Mouse (Mus musculus): Measurements from ENCODE around the gene Cxcl17. TPM values are rescaled to one million over a fixed set of nuclear protein-coding genes. Genes with fewer than 3 reads are reported as not detected.
A peak's percentile ranks its signal among the peaks of the same experiment; 100 is the strongest.

The Cxcl17 gene
- polyA plus RNA-seq, 1 experiment from 2014 or later: 0.10 TPM

DNA sequence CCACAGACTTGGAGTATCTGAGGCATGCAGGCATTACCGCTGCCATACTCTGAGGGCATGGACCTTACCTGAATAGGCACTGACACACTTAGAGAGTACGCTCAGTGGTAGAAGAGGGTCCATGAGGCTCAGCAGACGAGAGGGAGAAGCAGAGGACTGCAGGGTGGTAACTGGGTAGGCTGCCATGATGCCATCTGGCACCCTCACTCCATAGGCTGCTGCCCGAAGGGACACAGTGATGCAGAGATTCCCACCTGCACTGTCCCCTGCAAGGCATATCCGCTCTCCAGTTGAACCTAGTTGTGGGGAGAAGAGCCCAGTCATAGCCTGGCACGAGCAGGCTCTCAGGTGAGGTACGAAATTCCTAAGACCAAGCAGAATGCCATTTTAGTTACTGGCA lies 29.3 kb downstream of the Cxcl17 start:
- CTCF ChIA-PET: interaction anchor here (2.9 kb wide), 1 partner anchor 19 kb away, joined by 15 read pairs; no protein-coding TSS in a partner anchor
- in situ Hi-C loops (cut with MboI; ENCODE audit: low pct_unique_long_range_greater_than_20kb): no loop called here
- ATAC-seq: no peak
- no peaks in the 10 kb centered on the region for H3K27me3 ChIP-seq
- DNase-seq (ENCODE audit: low read depth, low spot score): no peak
- no peak for TF ChIP-seq CTCF (IDR thresholded peaks at IDR 0.05)
- POLR2A ChIA-PET: interaction anchor here (1.0 kb wide), 1 partner anchor 13 kb away, joined by 3 read pairs; no protein-coding TSS in a partner anchor

- ATAC-seq (no peak), DNase-seq (ENCODE audit: low read depth, low spot score) (no peak)
- no peaks in the 10 kb centered on the region for H3K27me3 ChIP-seq
- CTCF ChIA-PET: interaction anchor here (2.9 kb wide), 1 partner anchor 20 kb away, joined by 15 read pairs; no protein-coding TSS in a partner anchor
- in situ Hi-C loops (cut with MboI; ENCODE audit: low pct_unique_long_range_greater_than_20kb): no loop called here
- TF ChIP-seq CTCF (IDR thresholded peaks at IDR 0.05): no peak
- POLR2A ChIA-PET: interaction anchor here (0.6 to 1.0 kb wide), 2 partner anchors 8 to 64 kb away, joined by 3 to 4 read pairs; no protein-coding TSS in a partner anchor
These were observed 30.1 kb downstream of the Cxcl17 start for GRCm38 (mm10) chr7:25382541-25382940.

DNA sequence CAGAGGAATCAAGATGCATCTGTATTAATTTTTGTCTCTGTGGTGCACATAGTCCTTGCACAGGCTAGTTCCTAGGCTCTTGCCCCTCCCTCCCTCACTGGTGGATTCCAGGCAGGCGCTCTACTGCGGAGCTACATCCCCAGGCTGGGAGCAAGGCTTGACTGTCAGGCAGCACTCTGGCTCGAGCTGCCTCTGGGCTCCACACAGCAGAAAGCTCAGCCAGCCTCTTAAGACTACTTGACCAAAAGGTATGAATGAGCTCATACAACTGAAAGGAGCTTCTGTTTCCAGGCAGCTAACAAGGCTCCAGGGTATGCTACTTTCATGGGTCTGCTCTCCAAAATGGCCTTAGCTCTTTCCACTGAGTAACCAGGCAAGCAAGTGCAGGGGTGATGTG lies 31.4 kb downstream of the Cxcl17 start:
- ATAC-seq (peak; percentile 42), DNase-seq (ENCODE audit: low read depth, low spot score) (no peak)
- no peak for TF ChIP-seq CTCF (IDR thresholded peaks at IDR 0.05)
- POLR2A ChIA-PET: no interaction called here
- CTCF ChIA-PET: interaction anchor here (0.7 to 2.9 kb wide), 4 partner anchors 9 to 22 kb away, joined by 3 to 15 read pairs (median 3); no protein-coding TSS in a partner anchor
- in situ Hi-C loops (cut with MboI; ENCODE audit: low pct_unique_long_range_greater_than_20kb): no loop called here
- no peaks in the 10 kb centered on the region for H3K27me3 ChIP-seq

DNA sequence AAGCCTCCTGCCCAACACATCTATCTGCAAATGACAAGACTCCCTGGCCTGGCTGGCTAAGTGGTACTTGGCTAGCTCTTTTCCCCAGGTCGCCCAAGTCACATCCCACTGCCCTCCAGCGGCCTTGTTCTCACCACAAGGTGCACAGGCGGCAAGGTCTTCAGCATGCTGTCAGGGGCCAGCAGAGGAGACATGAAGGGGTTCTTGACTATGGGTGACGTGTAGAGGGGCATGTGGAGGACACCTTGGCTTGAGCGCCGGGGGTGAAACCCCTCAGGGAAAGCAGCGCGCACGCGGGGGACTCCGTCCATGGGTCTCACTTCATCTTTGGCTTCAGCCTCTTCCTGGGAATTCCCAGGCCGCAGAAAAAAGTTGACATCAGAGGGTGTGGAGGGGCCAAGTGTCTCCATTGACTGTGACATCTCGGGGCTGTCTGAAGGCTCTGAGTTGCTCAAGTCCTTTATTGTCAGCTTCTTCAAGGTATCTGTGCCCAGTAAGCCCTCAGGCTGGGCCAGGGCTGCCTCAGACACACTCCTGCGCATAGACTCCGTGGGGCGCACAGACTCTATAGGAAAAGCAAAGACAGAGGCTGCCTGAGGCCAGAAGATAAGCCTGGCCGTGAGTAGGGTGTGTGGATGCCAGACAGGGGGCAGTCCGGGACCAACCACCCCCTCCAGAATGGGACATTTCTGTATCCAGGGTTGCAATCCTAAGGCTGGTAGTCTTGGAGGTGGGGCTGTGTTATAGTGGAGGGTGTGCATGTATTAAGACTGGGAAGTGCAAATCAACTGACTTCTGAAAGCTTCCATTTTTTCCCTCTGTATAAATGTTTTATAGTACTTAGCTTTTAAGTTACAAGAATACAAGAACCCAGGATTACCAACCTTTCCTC lies 32.0 kb downstream of the Cxcl17 start:
- in situ Hi-C loops (cut with MboI; ENCODE audit: low pct_unique_long_range_greater_than_20kb): no loop called here
- H3K27me3 ChIP-seq: no peaks in the 10 kb centered on the region
- ChIA-PET CTCF (interaction anchor here (0.7 to 2.9 kb wide), 8 partner anchors 10 to 27 kb away, joined by 3 to 15 read pairs (median 4); no protein-coding TSS in a partner anchor), POLR2A (no interaction called here)
- DNase-seq (ENCODE audit: low read depth, low spot score) (no peak), ATAC-seq (no peak)
- TF ChIP-seq CTCF (IDR thresholded peaks at IDR 0.05): no peak

DNA sequence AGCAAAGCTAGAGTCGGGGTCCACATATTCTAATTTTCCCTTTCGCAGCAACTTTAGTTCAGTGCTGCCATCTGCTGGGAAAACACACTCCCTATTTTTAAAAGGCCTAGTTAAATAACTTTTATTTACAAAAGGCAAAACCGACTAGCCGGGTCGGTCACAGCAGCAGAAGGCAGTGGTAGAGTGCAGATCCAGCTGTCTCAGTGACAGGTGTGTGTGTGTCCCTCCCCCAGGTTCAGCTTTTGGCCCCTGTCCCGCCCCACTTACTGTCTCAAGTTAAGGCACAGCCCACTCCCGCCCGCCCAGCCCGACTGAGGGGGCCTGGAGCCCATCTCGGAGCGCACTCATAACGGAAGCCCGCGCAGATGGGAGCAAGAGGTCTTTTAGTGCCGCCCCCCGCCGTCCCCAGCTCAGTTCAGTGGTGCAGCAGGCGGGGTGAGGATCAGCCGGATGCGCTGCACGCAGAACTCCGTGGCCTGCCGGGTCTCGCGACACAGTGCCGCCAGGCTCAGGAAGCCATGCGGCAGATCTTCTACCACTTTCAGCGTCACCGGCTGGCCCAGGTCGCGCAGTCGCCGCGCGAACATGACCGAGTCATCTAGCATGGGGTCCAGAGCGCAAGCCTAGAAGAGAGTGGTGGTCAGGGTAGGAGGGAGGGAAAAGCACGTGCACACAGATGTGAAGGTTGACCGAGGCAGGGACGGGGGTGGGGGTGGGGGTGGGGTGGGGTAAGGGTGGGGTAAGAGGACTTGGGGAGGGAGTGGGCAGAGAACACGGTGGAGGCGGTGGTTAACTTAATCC lies 32.9 kb downstream of the Cxcl17 start:
- no peaks in the 10 kb centered on the region for H3K27me3 ChIP-seq
- no peak for TF ChIP-seq CTCF (IDR thresholded peaks at IDR 0.05)
- DNase-seq (ENCODE audit: low read depth, low spot score) (no peak), ATAC-seq (no peak)
- in situ Hi-C loops (cut with MboI; ENCODE audit: low pct_unique_long_range_greater_than_20kb): no loop called here
- POLR2A ChIA-PET: no interaction called here
- CTCF ChIA-PET: interaction anchor here (1.0 to 2.0 kb wide), 11 partner anchors 9 to 63 kb away, joined by 3 to 14 read pairs (median 4); partner anchors contain the start of gene Megf8

DNA sequence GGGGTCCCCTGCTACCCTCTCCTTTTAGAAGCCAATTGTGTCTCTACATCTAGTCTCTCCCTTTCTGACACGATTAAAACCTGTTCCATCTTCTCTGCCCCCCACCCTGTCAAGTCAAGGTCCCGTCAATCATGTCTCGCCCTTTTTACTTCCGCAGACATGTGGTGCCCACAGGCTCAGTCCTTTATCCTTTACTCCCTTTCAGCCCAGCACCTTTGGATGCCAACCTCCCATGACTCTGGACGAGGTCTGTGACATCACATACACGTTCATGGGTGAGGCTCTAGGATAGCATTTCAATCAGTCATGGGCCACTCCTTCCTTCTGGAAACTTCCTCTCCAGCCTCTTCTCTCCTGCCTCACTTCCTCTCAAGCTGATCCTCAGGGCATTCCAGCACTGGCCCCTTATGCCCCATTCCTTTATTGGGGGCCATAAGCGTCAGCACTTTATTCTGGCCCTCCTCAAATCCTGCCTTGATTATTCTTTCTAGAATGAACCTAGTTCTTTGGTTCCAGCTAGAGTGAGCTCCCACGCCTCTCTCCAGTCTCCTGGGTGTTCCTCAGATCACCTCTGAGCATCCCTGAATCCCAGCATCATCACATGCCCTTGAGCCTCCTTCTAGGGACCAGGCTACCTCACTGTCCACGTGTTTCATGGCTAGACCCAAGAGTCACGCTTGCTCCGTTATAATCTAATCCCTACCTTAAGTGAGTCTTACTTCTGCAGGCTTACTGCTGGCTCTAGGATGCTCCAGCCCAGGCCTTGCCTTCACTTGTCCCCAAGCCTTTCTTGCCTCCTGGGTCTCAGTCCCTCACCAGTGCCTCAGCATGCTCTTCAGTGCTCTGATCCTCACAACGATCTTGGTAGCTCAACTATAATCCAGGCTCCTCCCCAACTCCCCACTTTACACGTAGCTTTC lies 34.2 kb downstream of the Cxcl17 start:
- ChIA-PET CTCF (interaction anchor here (1.0 to 2.0 kb wide), 13 partner anchors 7 to 62 kb away, joined by 3 to 14 read pairs (median 4); partner anchors contain the start of gene Megf8), POLR2A (interaction anchor here (1.7 kb wide), 1 partner anchor 19 kb away, joined by 4 read pairs; no protein-coding TSS in a partner anchor)
- no peak for TF ChIP-seq CTCF (IDR thresholded peaks at IDR 0.05)
- H3K27me3 ChIP-seq: no peaks in the 10 kb centered on the region
- in situ Hi-C loops (cut with MboI; ENCODE audit: low pct_unique_long_range_greater_than_20kb): no loop called here
- no peak for DNase-seq (ENCODE audit: low read depth, low spot score)
- no peak for ATAC-seq

- ATAC-seq (peak; percentile 23), DNase-seq (ENCODE audit: low read depth, low spot score) (no peak)
- in situ Hi-C loops (cut with MboI; ENCODE audit: low pct_unique_long_range_greater_than_20kb): no loop called here
- POLR2A ChIA-PET: interaction anchor here (1.2 to 1.7 kb wide), 2 partner anchors 13 to 20 kb away, joined by 3 to 4 read pairs; no protein-coding TSS in a partner anchor
- no peaks in the 10 kb centered on the region for H3K27me3 ChIP-seq
- CTCF ChIA-PET: interaction anchor here (1.0 to 1.5 kb wide), 5 partner anchors 9 to 30 kb away, joined by 3 to 5 read pairs (median 3); no protein-coding TSS in a partner anchor
- TF ChIP-seq CTCF (IDR thresholded peaks at IDR 0.05): no peak
These were observed 35.5 kb downstream of the Cxcl17 start for GRCm38 (mm10) chr7:25377100-25377700.

GRCm38 (mm10) chr7:25376556-25376955 lies 36.1 kb downstream of the Cxcl17 start:
- no peaks in the 10 kb centered on the region for H3K27me3 ChIP-seq
- in situ Hi-C loops (cut with MboI; ENCODE audit: low pct_unique_long_range_greater_than_20kb): no loop called here
- ChIA-PET POLR2A (interaction anchor here (0.6 to 1.2 kb wide), 2 partner anchors 14 to 22 kb away, joined by 3 to 4 read pairs; no protein-coding TSS in a partner anchor), CTCF (interaction anchor here (1.0 to 1.5 kb wide), 5 partner anchors 10 to 29 kb away, joined by 3 to 5 read pairs (median 3); no protein-coding TSS in a partner anchor)
- DNase-seq (ENCODE audit: low read depth, low spot score): no peak
- ATAC-seq: no peak
- no peak for TF ChIP-seq CTCF (IDR thresholded peaks at IDR 0.05)

GRCm38 (mm10) chr7:25372441-25372840 lies 40.2 kb downstream of the Cxcl17 start:
- ChIA-PET POLR2A (no interaction called here), CTCF (interaction anchor here (0.6 kb wide), 1 partner anchor 28 kb away, joined by 3 read pairs; no protein-coding TSS in a partner anchor)
- H3K27me3 ChIP-seq: no peaks in the 10 kb centered on the region
- no peak for TF ChIP-seq CTCF (IDR thresholded peaks at IDR 0.05)
- ATAC-seq (no peak), DNase-seq (ENCODE audit: low read depth, low spot score) (no peak)
- in situ Hi-C loops (cut with MboI; ENCODE audit: low pct_unique_long_range_greater_than_20kb): no loop called here
